Mouse (Mus musculus): ENCODE results near the gene Ccnjl.

The Ccnjl gene

DNA sequence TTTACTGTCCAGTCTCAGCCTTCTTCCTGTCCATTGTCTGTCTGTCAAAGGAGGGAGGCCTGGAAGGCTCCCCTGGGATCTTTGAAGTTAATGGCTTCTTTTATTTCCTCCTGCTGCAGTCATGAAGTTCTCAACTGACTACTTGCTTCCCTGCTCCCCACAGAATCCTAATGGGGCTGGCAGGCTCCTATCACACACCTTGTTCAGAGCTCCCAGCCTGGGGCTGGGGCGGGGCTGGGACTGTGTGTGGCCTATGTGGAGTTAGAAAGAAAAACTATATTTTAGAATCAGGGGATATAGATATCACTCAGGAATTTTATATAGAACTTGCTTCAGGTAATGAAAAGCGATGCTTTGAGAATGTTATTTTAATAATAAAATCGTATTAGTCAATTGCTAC lies 8.1 kb upstream of the Ccnjl start:
- DNase-seq (ENCODE audit: low spot score): no peak

DNA sequence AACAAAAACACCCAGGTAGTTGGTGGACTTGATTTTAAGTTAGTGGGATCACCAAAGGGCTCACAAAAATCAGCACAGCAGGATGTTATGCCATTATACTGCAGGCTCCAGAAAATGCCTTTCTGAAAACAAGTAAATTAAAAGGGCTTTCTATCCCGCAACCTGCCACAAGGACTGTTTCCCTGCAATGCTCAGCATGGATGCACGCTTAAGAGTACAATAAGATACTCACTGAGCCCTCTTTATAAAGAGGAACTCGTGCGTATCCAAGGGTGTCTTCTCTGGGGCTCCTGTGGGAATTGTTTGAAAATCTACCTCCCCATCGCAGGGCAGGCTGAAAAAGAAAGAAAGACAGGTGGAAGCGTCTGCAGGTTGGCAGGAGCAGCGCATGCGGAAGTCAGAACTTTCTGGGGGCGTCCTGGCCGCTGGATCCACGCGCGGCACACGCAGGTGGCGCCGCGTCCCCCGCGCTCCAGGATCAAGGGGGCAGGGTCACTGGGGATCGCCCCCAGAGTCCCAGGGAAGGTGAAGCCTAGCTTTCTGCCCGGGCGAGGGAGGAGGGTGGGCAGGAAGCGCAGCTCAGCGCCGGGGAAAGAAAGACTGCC lies 404 bp upstream of the Ccnjl start:
- no peak for DNase-seq (ENCODE audit: low spot score)

DNA sequence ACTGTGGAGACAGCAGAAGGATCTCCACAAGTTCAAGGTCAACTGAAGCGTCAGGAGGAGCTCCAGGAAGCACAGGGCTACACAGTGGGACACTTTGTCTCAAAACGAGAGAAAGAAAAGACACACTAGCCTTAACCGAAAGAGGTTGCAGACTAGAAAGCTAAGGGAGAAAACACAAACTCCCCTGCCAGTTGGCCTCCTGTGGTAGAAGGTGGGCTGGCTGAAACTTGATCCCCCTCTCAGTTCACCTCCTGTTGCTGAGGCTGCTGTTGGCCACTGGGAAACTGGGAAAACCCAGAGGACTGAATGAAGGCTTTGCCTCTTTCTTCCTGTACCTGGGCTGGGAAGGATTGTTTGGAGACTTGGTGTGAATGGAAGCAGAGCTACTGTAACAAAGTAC lies 1.5 kb downstream of the Ccnjl start:
- DNase-seq (ENCODE audit: low spot score): no peak

DNA sequence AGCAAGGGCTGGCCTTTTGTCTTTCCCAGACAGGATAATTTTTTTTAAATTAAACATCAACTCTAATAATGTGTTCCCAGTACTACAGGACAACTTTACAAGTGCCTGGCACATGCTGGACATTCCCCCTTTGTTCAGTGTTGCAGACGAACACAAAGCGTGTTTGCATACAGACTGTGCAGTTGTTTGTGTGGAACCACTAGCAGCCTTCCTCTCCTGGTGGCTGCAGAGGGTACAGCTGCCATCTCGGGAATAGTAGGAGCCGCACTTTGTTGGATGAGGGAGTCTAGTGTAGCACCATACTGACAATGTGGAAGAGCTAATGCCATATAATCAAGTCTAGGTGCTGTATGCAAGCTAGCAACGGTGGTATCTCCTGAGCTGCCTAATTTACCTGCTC lies 3.0 kb downstream of the Ccnjl start:
- no peak for DNase-seq (ENCODE audit: low spot score)

DNA sequence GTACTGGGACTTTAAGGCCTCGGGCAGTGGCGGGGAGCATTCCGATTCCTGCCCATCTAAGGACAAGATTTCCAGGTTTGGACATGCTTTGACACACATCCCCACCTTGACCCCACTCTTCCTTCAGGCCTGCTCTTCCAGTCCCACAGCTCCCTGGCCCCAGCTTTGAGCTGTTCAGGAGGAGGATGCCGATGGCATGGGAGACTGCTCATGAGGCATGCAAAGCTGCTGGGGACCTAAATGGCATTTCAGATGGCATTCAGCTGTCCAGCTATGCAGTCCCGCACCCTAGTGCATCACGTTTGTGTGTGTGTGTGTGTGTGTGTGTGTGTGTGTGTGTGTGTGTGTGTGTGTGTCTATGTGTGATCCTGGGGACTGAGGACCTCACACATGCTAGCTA lies 8.5 kb downstream of the Ccnjl start:
- DNase-seq (ENCODE audit: low spot score): no peak

DNA sequence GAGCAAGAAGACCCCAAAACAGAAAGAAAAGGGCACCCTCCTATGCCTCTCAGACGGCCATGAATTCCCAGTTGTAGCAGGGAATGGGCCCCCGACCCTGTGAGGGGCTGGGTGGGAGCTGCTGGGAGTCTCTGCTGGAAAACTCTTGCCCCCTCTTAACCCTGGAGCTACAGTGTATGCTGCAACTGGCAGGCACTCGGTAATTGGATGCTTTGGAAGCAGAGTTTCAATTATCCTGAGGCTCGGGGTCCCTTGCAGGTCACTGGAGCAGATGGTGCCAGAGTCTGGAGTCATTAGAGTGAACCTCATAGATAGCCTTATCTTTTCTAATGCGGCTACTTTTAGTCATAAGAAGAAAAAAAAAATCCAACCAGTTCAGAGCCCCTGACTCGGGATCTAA lies 11.3 kb downstream of the Ccnjl start:
- DNase-seq (ENCODE audit: low spot score): no peak

DNA sequence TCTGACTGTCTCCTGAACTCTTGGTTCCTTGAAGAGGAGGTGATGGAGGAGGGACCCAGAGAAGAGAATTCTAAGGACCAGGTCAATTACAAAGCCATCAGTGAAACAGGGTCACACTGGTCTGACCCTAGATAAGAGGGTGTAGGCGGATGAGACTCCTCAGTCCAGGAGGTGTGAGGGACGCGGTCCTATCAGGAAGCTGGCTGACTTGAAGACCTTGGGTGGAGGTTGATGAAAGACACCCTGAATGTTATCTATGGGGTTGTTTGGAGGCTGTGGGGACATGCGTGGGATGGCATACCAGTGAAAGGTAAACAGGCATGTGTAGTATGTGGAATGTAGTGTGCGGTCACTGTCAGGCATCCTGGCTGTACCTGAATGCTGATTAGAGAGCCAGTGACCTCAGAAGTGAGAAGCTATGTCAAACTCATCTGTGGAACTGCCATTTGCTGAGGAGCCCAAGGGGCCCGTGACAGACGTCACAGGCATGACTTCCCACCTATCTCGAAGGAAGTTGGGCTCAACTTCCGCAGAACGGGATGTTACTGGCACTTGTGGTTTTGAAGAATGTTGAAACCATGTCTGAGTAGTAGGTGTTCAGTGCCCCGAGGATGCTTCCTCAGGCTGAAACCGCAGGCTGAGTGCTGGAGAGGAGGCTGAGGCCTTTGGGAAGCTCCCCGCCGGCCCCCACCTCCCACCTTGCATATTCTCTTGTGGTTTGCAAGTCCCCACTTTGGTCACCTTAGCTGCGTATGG lies 15.3 kb downstream of the Ccnjl start:
- DNase-seq (ENCODE audit: low spot score): peak; percentile 42

DNA sequence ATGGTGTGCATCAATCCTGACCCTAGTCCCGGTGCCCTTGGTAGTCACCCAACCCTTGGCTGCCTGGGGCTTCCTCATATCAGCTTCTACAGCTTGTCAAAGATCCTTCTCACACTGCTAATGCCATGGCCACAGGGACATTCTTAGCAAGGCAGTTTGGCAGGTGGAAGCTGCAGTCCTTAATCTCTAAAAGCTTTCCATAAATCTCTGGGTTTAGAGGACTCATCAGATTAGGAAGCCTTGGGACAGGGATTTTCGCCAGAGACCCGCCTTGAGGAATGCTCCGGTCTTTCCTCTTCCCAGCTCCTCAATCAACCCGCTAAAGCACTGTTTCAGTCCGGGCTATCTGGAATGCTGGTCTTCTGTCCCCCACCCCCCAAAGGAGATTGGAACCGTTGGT lies 16.2 kb downstream of the Ccnjl start:
- DNase-seq (ENCODE audit: low spot score): no peak

DNA sequence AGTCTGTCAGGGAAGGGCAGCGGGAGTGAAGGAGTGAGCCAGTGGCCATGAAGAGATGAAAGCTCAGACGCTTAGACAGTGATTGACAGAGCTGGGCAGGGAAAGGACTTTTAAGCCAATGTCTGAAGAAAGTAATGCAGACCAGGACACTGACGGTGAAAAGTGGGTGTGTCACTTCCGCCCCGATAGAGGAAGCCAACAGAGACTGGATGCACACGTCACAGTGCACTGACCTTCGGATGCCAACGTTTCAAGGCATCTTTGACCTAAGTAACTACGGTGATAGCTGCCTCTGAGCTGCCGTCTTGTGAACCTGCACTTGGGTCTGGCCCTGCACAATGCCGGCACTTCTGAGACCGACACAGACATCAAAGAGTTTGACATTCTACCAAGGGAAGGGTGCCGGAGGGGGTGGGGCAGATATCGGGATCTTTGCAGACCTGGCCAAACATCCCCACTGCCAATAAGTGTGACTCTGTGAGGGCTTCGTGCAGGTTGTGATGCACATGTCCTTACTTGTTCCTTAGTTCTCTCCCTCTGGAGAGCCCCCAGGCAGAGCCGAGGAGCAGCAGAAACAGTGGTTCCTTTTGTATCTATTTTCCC lies 17.4 kb downstream of the Ccnjl start:
- no peak for DNase-seq (ENCODE audit: low spot score)

DNA sequence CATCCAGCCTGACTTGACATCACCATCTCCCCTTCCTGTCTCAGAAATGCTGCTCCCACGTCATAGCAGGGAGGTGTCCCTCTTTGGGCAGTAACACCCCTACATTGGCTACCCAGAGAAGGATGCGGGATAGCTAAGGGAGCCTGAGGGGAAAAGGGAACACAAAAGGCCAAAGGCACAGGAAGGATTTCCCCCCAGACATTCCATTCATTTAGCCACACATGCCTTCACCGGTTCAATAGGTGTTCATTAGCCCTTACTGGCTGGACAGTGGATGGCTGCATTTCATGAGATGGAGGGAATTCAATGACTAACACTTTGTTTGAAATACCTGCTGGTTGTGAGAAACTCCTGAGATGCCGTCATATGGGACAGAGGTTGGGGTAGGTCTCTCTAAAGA lies 18.1 kb downstream of the Ccnjl start:
- DNase-seq (ENCODE audit: low spot score): no peak

DNA sequence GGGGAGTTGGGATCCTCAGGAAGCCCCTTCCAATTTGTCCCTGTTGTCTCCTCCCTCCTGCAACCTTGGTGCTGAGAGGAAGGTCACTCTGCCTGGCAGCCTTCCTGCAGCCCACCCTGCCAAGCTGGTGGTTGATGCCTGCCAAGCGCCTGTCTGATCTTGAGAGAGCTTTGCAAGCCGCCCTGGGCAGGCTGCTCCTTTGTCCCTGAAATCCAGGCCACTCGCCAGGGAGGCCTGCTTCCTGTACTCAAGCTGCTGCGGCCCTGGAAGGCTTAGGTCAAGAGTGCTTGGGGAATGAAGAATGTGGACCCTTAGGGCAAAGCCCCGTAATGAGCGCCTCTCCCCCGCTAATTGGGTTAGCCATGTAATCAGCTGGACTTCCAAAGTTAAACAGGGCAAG lies 19.6 kb downstream of the Ccnjl start:
- DNase-seq (ENCODE audit: low spot score): peak; percentile 84

DNA sequence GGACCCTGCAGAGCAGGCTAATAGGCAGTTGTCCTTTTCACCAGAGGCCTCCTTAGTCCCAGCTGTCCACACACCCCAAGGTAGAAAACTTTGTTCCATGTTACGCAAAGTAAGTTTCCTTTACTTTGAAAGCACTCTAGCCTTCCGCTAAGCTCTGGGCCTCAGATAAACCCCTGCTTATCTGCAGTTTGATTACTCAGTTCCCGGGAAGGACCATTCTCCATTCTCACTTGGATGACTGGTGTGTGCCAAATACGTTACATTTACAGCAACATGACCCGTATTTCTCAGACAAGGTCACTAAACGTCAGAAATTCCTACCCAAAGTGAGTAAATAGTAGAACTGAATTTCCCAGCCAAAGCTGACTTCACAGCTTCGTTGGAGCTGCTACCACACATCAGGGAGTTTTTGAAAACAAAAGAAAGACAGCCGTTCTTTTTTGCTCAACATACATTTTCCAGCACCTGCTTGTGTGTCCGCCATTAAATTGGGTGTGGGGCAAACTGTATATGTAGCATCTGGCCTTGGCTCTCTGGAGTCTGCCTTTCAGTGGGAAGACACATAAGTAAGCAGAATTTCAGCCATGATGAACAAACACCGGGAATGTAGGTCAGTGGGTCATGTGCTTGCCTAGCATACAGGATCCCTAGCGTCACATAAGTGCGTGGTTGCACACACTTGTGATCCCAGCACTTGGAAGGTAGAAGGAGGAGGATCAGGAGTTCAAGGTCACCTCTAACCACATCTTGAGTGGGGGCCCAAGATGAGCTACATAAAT lies 20.3 kb downstream of the Ccnjl start:
- peak; percentile 21 for DNase-seq (ENCODE audit: low spot score)

DNA sequence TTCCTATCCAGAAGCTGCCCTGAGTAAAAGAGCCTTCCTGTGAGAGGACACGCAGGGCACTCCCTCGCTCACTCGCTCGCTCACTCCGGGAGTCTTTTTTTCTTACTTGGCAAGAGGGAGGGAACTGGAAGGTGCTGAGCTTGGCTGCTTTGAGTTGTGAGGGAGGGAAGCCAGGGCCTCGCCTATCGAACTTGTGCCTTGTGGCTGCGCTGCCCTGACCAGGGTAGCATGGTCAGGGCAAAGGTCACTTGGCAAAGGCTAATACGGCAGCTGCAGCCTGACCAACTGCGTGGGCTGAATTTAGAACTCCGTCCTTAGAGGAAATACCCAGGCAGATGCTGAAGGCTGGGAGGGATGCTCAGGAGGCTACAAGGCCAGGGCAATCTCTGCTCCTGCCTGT lies 21.1 kb downstream of the Ccnjl start:
- DNase-seq (ENCODE audit: low spot score): peak; percentile 84

DNA sequence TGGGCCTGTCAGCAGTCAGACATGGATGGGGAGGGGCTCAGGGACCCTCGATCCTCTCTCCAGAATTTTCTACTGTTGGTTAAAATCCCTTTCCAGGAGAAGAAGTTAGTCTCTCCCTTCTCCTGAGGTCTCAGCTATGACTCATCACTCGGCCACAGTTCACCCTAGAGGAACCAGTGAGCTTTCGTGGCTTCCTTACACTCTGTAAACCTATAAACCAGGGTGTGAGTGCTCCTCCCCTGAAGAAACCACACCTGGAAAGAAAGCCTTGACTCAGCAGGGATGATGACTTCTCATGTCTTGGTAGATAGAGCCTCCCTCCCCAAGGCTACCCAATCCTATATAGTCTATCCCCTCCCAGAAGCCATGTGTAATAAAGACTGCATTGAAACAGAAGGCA lies 23.2 kb downstream of the Ccnjl start:
- no peak for DNase-seq (ENCODE audit: low spot score)

DNA sequence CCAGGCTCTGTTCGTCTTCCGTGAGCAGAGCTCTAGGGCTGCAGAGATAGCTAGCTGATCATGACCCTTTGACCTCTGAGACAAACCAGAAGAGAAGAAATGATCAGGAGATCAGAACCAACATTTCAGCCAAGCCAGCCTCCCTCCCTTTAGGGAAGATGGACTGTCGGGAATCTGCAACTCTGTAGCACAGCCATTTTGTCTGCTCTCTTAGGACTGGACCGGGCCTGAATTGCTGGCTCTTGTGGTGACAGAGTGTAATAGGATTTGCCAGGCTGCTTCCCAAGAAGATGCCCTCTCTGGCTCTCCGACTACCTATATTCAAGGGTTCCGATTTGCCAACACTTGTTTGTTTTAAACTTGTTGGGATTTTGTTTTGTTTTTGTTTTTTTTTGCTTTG lies 24.1 kb downstream of the Ccnjl start:
- DNase-seq (ENCODE audit: low spot score): no peak

DNA sequence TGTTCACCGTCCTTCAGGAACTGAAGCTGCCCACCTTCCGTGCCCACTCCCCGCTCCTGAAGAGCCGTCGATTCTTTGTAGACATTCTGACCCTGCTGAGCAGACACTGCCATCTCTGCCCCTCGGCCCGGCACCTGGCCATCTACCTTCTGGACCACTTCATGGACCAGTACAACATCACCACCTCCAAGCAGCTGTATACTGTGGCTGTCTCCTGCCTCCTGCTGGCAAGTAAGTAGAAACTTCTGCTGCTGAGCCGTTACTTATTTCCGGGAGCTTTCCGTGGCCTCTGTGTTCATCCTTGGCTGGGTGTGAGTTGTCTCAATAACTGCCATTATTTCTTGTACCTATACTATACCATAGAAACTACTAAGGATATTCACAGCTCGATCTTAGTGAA lies 28.0 kb downstream of the Ccnjl start:
- DNase-seq (ENCODE audit: low spot score): no peak

DNA sequence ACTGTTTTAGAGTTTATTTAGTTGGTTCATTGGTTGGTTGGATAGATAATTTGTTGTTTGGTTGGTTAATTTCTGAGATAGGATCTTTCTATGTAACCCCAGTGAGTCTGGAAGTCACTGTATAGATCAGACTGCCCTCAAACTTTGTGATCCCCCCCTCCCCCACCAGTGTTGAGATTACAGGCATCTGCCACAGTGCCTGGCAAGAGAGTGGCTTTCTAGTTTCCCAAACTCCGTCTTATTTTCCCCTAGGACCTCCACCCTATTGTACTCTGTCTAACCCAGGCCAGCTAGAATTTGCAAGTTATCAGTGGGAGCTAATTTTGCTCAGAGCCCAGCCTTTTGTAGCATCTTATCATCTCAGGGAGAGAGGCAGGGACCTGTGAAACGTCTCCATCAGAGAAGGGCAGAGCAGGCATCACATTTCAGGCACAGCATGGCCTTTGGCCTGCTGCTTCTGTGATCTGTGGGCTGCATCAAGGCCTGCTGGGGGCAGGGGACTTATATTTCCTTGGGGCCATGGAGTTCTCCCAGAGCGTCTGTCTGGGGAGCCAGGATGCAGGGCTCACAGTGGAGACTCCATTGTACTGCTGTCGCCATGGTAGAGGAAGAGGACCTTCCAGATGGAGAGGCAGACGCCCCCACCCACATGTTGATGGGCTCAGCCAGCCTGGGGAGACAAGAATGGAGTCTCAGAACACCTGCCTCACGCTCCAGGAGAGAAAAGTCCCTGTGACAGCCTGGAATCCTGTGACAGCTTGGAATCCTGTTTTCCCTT lies 31.1 kb downstream of the Ccnjl start:
- no peak for DNase-seq (ENCODE audit: low spot score)

DNA sequence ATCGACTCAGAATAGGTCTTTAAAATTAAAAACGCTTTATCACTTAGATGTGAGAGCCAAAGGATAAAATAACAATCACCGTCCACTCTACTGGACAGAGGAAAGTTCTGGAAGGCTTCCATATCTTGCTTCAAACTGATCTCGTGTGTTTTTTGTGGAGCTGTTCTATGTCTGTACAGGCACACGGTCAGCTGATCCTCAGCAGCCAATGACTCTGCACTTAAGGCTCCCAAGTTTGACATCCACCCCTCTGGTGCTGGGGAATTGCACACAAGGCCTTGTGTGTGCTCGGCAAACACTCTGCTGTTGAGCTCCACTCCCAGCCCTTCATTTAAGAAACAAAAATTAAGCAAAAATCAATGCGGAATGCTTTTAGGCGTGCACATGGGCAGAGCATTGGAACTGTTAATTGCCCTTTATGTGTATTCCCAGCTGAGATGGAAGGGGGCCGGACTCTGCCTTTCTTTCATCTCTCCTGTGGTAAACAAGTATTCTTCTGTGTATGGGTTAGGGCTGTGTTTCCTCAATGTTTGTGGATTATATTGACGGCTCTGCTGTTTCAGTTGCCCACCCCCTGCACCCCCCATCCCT lies 35.2 kb downstream of the Ccnjl start:
- DNase-seq (ENCODE audit: low spot score): no peak

DNA sequence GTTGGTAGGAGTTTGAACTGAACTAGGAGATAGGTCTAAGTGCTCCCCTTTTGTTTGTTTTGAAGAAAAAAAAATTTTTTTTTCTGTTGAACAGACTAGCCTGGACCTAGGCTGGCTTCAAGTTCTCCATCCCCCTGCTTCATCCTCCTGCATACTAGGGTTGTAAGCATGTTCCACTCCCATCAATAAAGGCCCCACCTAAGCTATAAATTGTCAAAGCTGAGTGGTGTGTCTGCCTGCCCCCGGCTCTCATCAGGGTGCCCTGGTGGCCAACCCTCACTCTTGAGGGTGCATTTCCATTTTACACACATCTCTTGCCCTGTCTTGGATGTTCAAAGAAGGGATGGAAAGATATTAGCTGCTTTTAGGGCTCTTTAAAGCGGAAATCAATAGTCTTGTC lies 36.8 kb downstream of the Ccnjl start:
- DNase-seq (ENCODE audit: low spot score): no peak

DNA sequence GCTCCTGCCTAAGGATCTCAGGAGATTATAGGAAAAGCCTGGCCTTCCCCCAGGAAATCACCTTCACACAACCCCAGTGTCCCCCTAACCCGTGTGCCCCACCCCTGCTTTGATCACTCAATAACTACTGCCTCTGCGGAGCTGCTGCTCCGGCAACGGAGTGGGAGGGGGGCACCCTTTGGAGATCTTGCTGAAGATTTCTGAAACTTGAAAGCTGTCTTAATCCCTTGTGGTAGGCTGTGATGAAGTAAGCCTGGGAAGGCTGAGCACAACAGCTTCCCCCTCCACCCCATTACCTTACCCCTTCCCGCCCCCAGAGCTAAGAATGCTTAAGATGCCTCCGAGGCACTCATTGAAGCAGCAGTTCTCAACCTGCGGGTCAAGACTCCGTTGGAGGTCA lies 37.3 kb downstream of the Ccnjl start:
- no peak for DNase-seq (ENCODE audit: low spot score)

DNA sequence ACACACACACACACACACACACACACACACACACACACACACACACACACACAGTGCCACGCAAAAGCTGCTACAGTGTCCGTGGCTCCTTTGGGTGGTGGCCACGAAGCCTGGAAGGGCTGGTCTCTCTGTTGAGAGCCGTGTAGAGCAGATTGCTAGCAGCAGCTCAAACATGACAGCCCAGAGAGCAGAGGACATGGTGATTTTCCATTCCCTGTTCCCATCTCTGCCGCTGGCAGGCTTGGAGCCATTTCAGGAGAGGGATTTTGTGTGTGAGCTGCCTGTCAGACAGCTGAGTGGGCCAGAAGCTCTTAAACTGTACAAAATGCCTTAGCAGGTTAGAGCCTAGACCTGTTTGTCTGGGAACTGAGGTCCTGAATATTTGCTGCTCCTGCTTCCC lies 38.1 kb downstream of the Ccnjl start:
- DNase-seq (ENCODE audit: low spot score): no peak

DNA sequence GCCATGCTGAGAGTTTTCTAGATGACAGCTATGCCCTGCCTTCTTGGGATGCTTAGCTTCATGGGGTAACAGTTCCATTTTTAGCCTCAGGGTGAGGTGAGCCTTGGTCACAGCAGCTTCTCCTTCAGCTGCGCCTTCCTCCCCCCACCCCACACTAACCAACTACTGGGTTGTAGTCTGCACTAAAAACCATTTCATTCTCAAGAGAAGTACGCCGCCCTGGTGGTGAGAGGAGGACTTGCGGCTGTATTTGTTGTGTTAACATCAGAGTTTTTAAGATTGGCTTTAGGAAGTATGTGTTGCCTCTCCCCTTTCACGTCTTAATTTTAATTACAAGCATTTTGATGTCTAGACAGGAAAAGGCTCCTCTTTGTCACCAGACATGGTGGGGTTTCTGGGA lies 39.7 kb downstream of the Ccnjl start:
- no peak for DNase-seq (ENCODE audit: low spot score)

Data from ovary, adult 18-20 months (tissue).